Mouse (Mus musculus) T-helper 1 cell (primary cell): ENCODE data around the gene Dkk3.
"Not testable (repeated sequence)": the region's sequence is repeated elsewhere in the genome, so short reads cannot be mapped to it uniquely, and the experiment has no call there.

Experiments used
- in situ Hi-C: fragments of 300-600 bp; cut with MboI, MseI; formaldehyde crosslinking; loops from one replicate; pipeline ENCODE4 v1.15.1; 2025; ENCODE audit warnings: high pct_unique_total_duplicates

Dkk3 gene

GRCm38 (mm10) chr7:112130660-112131059, 28.2 kb downstream of the Dkk3 start:
- in situ Hi-C loops, result no loop called here

GRCm38 (mm10) chr7:112129851-112130250, 29.0 kb downstream of the Dkk3 start:
- in situ Hi-C loops, result no loop called here

GRCm38 (mm10) chr7:112128810-112129209, 30.0 kb downstream of the Dkk3 start:
- in situ Hi-C loops, result no loop called here

DNA sequence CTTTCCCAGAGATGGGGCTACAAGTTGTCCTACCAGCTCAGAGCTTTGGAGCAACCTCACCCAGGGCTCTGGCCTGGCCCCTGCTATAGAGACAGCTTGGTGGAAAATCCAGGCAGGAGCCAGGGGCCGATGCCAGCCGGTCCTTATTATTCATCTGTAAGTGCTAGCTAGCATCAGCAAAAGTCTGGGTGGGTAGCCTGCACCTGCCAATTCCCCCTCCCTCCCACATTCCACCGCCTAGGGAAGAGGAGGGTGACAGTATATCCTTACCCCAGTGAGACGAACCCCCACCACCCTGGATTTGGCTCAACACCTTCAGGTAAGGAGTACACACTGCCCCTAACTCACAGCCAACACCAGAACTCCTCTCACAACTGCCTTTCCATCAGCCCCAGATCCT, 30.9 kb downstream of the Dkk3 start:
- in situ Hi-C loops, result no loop called here

- in situ Hi-C loops, result no loop called here
Measured at GRCm38 (mm10) chr7:112127085-112127637, 31.7 kb downstream of the Dkk3 start.

DNA sequence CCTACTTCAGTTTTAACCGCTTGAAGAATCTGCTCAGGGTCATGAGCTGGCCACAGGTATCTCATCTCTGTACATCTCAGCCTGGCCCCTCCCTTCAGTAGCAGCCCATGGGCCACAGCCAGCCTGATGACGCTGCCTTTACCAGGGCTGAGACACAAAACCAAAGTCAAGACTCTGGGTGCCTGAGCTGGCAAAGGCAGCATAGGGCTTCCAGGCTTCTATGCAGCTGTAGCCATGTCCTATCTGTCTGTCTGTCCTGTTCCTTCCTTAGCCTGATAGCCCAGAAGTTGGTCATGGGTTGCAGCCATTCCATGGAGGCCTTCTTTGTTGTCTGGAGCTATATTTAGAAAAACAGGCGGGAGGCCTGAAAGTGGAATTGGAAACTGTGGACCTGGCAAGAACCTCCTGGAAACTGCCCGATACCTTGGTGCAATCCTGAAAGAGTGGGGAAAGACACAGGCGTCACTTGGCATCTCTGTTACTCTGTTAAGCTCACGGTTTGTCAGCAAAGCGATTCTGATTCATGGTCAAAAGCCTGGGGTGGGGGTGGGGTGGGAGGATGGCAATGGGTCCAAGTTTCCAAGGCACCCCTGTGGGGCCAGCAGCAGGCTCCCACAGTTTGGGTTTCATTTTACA, 33.1 kb downstream of the Dkk3 start:
- in situ Hi-C loops, result no loop called here

GRCm38 (mm10) chr7:112123612-112124011, 35.2 kb downstream of the Dkk3 start:
- in situ Hi-C loops, result no loop called here

- in situ Hi-C loops, result no loop called here
Measured at GRCm38 (mm10) chr7:112121866-112122500, 36.9 kb downstream of the Dkk3 start.

- in situ Hi-C loops, result no loop called here
Measured at GRCm38 (mm10) chr7:112120861-112121810, 37.7 kb downstream of the Dkk3 start.

DNA sequence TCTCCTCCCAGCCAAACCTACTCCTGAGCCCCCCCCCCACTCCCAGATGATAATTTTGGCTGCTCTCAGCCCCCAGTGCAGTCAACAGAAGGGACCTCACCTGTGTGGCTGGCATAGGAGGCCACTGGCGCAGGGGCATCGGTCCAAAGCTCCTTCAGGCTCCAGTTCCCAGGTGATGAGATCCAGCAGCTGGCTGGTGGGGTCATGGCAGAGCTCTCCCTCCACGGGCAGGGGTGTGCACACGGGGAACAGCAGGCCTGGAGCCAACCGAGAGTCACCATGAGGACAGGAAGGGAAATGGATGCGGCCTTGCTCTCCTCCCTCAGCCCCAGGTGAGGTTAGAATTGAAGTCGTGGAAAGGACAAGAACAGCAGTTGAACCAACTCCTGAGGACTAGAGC, 39.6 kb downstream of the Dkk3 start:
- in situ Hi-C loops, result no loop called here

- in situ Hi-C loops, result no loop called here
Measured at GRCm38 (mm10) chr7:112118086-112118485, 40.8 kb downstream of the Dkk3 start.

GRCm38 (mm10) chr7:112117501-112117900, 41.4 kb downstream of the Dkk3 start:
- in situ Hi-C loops, result no loop called here

GRCm38 (mm10) chr7:112110638-112111372, 48.1 kb downstream of the Dkk3 start:
- in situ Hi-C loops, result no loop called here

DNA sequence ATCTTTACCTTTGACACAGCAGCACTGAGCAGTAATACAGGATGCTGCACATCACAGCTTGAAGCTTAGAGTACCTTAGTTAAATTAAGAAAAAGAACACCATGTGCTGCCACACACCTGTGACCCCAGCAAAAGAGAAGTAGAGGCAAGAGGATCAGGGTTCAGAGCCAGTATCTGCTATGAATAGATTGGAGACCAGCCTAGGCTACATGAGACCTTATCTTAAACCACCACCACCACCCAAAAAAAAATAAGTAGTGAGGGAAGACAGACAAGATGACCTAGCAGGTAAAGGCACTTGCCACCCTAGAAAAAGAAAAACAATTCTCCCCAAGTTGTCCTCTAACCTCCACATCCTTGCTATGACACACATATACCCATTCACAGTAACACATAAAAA, 50.1 kb downstream of the Dkk3 start:
- in situ Hi-C loops, result no loop called here

DNA sequence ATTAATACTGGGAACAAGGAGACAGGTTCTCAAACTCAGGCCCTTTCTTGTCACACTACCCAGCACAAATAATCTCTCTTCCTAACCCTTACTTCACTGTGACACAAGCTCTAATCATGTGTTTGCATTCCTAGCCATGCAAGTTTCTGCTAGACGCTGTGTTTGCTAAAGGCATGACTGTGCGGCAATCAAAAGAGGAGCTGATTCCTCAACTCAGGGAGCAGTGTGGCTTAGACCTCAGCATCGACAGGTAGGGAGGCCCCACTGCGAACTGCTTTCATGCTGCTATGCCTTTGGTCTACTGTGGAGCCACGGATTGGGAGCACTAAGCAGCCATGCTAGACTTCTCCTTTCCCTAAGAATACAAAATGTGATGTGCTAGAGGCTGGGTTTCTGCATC, 55.0 kb downstream of the Dkk3 start:
- in situ Hi-C loops, result no loop called here

- in situ Hi-C loops, result no loop called here
Measured at GRCm38 (mm10) chr7:112102933-112103332, 55.9 kb downstream of the Dkk3 start.

DNA sequence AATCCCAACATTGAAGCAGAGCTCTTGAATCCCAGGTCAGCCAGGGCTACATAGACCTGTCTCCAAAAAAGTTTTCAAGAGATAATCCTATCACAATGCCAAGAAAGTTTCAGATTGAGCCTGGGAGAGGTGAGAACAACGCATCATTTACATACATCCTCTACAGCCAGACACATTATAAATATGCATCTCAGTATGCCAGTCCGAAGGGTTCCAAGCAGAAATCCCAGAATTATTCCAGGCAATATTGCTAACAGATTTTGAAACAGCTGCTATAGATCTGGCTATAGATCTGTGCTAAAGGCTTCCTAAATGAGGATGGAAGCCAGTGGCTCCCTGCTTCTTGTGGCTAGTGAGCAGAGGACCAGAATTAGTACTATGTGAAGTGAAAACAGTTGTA, 58.0 kb downstream of the Dkk3 start:
- in situ Hi-C loops, result no loop called here

DNA sequence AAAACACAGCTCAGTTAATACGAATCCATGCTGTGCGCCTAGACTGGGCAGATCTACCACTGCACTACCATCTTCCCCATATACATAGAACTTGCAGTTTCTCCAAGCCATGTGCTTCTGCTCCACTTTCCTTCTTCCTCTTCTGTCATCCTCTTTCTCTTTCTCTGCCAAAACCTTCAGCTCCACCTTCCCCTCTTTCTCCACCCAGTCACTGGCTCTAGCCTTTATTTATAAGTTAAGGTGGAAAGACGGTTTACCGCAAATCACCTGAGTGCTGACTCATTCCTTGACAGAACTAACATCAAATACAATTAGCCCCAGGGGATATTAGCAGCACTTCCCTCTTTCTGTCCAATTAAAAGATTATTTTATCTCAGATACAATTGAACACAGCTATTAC, 63.9 kb downstream of the Dkk3 start:
- in situ Hi-C loops, result not testable (repeated sequence)

- in situ Hi-C loops, result loop anchor here (5.0 kb wide), 1 partner anchor 96 kb away; no protein-coding TSS in a partner anchor
Measured at GRCm38 (mm10) chr7:112086186-112086585, 72.7 kb downstream of the Dkk3 start.

DNA sequence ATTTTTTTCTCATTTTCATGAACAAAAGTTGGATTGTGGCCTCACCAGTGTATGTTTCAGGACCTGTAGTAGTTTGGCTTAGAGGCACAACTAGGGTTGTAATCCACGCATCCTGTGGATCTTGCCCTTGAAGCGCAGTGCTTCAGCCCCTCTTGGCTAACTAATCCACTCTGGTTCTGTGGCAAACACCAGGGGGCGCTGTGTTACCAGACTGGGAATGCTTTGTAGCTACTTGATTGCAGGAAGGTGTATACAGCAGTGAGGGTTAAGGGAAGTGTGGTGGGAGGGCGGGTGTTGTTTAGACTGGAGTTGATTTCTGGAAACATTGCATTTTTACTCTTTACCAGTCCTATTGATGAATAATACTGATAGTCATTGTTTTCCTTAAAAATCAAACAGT, 73.8 kb downstream of the Dkk3 start:
- in situ Hi-C loops, result loop anchor here (5.0 kb wide), 1 partner anchor 97 kb away; no protein-coding TSS in a partner anchor

DNA sequence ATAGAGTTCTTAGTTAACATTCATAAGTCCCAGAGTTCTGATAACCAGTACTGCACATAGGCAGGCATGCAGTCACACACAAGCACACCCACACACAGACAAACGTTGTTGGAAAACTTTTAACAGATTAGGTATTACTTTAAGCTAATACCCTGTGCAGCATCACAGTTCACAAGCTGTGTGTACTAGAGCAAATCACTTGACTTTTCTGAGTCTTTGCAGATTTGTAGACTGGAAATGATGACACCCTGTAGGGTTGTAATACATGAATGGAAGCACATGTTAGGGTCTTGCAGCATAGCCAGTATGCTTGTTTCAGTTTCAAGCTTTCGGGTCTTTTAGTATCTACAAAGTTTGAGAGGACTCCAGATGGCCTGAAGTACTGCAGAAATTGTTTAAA, 74.6 kb downstream of the Dkk3 start:
- in situ Hi-C loops, result no loop called here
